In genomic region chr10:61734377-61734776, GRCm38 (mm10) we compare ENCODE assay signal across 9 mouse cellular contexts. TPM values are rescaled to one million over a fixed set of nuclear protein-coding genes. Genes with fewer than 3 reads are reported as not detected.
DNase-seq lines count a peak whose midpoint lies in the region; ATAC-seq and TF ChIP-seq lines count a peak whose summit lies in the region.
"Had no signal": no experiment of that assay in that cellular context is flagged by ENCODE, and none has a peak within 500 bp of the region (broad histone marks: within the 10 kb centered on the region; RNA-seq: fewer than 3 reads in every experiment).

No protein-coding gene starts in this region.

- no peak overlapping the region for H3K9ac ChIP-seq in intestine, embryonic 15.5 days
- no peak overlapping the region for H3K9ac ChIP-seq in neural tube, embryonic 11.5 days (ENCODE audit: low read length)
- H3K9ac ChIP-seq: lung, embryonic 15.5 days had no signal

- no peak overlapping the region for H3K4me2 ChIP-seq in intestine, embryonic 15.5 days (replicated peaks)
- no peak overlapping the region for H3K4me2 ChIP-seq in neural tube, embryonic 11.5 days (ENCODE audit: low read depth)
- H3K4me2 ChIP-seq: lung, embryonic 15.5 days had no signal

- peak; percentile 66; the same call in 1 of the 2 replicates for ATAC-seq in frontal cortex, adult (ENCODE audit: low TSS enrichment)
- no peak for ATAC-seq in Patski
- ATAC-seq in intestine, embryonic 15.5 days, result peak; percentile 41
- ATAC-seq in neural tube, embryonic 11.5 days (ENCODE audit: insufficient read depth, low FRiP score, low TSS enrichment), result no peak

- in situ Hi-C loops in Patski (cut with MboI; ENCODE audit: low pct_unique_long_range_greater_than_20kb), result loop anchor here (5.0 kb wide), 1 partner anchor 127 kb away; no protein-coding TSS in a partner anchor

- H3K36me3 ChIP-seq in intestine, embryonic 15.5 days, result peaks cover 14% of the 10 kb centered on the region; the same call in 1 of the 2 replicates
- peaks cover 4% of the 10 kb centered on the region; the same call in 1 of the 2 replicates for H3K36me3 ChIP-seq in neural tube, embryonic 11.5 days (ENCODE audit: control insufficient read depth, insufficient read depth, low read length)

- DNase-seq in frontal cortex, postnatal 10 days (ENCODE audit: low spot score in 2 of 2), result no peak
- peak; percentile 63 for DNase-seq in 3T3-L1 (ENCODE audit: low read depth, low spot score)
- no peak for DNase-seq in Patski (ENCODE audit: low read depth, low spot score)
- DNase-seq in neural tube, embryonic 11.5 days (ENCODE audit: low spot score), result peak; percentile 51
- DNase-seq in layer of hippocampus, postnatal 10 days (ENCODE audit: low spot score in 2 of 2), result no peak
- no peak for DNase-seq in layer of hippocampus, adult 11-12 months (ENCODE audit: low spot score)

- 38% methylated on average over 3 of the region's 3 CpGs for WGBS in intestine, embryonic 15.5 days
- WGBS in neural tube, embryonic 11.5 days, result 52% methylated on average over 3 of the region's 3 CpGs

- no peaks in the 10 kb centered on the region for H3K4me1 ChIP-seq in intestine, embryonic 15.5 days (replicated peaks)
- H3K4me1 ChIP-seq in neural tube, embryonic 11.5 days (ENCODE audit: control insufficient read depth, insufficient read depth, low read length), result no peaks in the 10 kb centered on the region
- H3K4me1 ChIP-seq: lung, embryonic 15.5 days had no signal

- H3K9me3 ChIP-seq in intestine, embryonic 15.5 days, result no peaks in the 10 kb centered on the region
- H3K9me3 ChIP-seq in neural tube, embryonic 11.5 days (ENCODE audit: control insufficient read depth, low read length), result no peaks in the 10 kb centered on the region
- H3K9me3 ChIP-seq: lung, embryonic 15.5 days had no signal

- H3K27me3 ChIP-seq in Patski, result no peaks in the 10 kb centered on the region
- no peaks in the 10 kb centered on the region for H3K27me3 ChIP-seq in intestine, embryonic 15.5 days (replicated peaks)
- H3K27me3 ChIP-seq in neural tube, embryonic 11.5 days (ENCODE audit: control insufficient read depth, insufficient read depth, low read length), result no peaks in the 10 kb centered on the region
- H3K27me3 ChIP-seq: lung, embryonic 15.5 days had no signal

- H3K4me3 ChIP-seq in intestine, embryonic 15.5 days (replicated peaks), result no peak overlapping the region
- no peak overlapping the region for H3K4me3 ChIP-seq in neural tube, embryonic 11.5 days (ENCODE audit: low read depth, low read length)
- H3K4me3 ChIP-seq: lung, embryonic 15.5 days had no signal

- TF ChIP-seq CTCF in Patski (IDR thresholded peaks at IDR 0.05), result peak; percentile 87

- POLR2A ChIA-PET in Patski (lab: Charles Lee), result no interaction called here

- CTCF ChIA-PET in Patski (lab: Charles Lee), result interaction anchor here (0.7 to 1.7 kb wide), 6 partner anchors 9 to 37 kb away, joined by 3 to 6 read pairs (median 3); no protein-coding TSS in a partner anchor

- H3K27ac ChIP-seq in intestine, embryonic 15.5 days, result no peak overlapping the region
- no peak overlapping the region for H3K27ac ChIP-seq in neural tube, embryonic 11.5 days (ENCODE audit: low read depth, low read length)
- H3K27ac ChIP-seq: lung, embryonic 15.5 days had no signal

RNA-seq across cellular contexts. Expression of gene Aifm2, which starts 19.3 kb away (rescaled TPM):
- 43.0 TPM for polyA plus RNA-seq in Patski (2021)
- polyA plus RNA-seq in intestine, embryonic 15.5 days (2015; fragmentation: Nextera tagmentation; extraction: Ambion mirVana), result 17.3 and 19.2 TPM in 2 replicates
- 11.8 and 12.8 TPM in 2 replicates for polyA plus RNA-seq in neural tube, embryonic 11.5 days (2014; fragmentation: Nextera tagmentation; extraction: Ambion mirVana)
- 1 to 10 TPM; 6.6 to 8.8 TPM for total RNA-seq in layer of hippocampus, postnatal 10 days (2021)

RNA-seq across cellular contexts. Expression of gene Tysnd1, which starts 39.1 kb away (rescaled TPM):
- 30.6 TPM for polyA plus RNA-seq in Patski (2021)
- polyA plus RNA-seq in intestine, embryonic 15.5 days (2015; fragmentation: Nextera tagmentation; extraction: Ambion mirVana), result 35.4 and 38.0 TPM in 2 replicates
- polyA plus RNA-seq in neural tube, embryonic 11.5 days (2014; fragmentation: Nextera tagmentation; extraction: Ambion mirVana), result 35.5 and 35.7 TPM in 2 replicates
- 10 to 100 TPM; 30.8 to 34.4 TPM for total RNA-seq in layer of hippocampus, postnatal 10 days (2021)

RNA-seq across cellular contexts. Expression of gene H2afy2, which starts 49.6 kb away (rescaled TPM):
- 33.1 TPM for polyA plus RNA-seq in Patski (2021)
- 90.4 and 108 TPM in 2 replicates for polyA plus RNA-seq in intestine, embryonic 15.5 days (2015; fragmentation: Nextera tagmentation; extraction: Ambion mirVana)
- 246 and 247 TPM in 2 replicates for polyA plus RNA-seq in neural tube, embryonic 11.5 days (2014; fragmentation: Nextera tagmentation; extraction: Ambion mirVana)
- total RNA-seq in layer of hippocampus, postnatal 10 days (2021), result 10 to 100 TPM; 36.8 to 37.1 TPM

RNA-seq across cellular contexts. Expression of gene Sar1a, which starts 54.3 kb away (rescaled TPM):
- polyA plus RNA-seq in Patski (2021), result 146 TPM
- polyA plus RNA-seq in intestine, embryonic 15.5 days (2015; fragmentation: Nextera tagmentation; extraction: Ambion mirVana), result 184 and 192 TPM in 2 replicates
- polyA plus RNA-seq in neural tube, embryonic 11.5 days (2014; fragmentation: Nextera tagmentation; extraction: Ambion mirVana), result 252 and 255 TPM in 2 replicates
- 100 to 1,000 TPM; 127 TPM for total RNA-seq in layer of hippocampus, postnatal 10 days (2021)

Comparison
In these comparisons a context has a peak if more than half of its experiments do, and no peak if none do; other contexts are left out.
1. ATAC-seq: peak in frontal cortex, adult (single experiment) and intestine, embryonic 15.5 days (single experiment); none in Patski (single experiment) and neural tube, embryonic 11.5 days (single experiment).
2. DNase-seq: peak in 3T3-L1 (single experiment) and neural tube, embryonic 11.5 days (single experiment); none in frontal cortex, postnatal 10 days (0 of 2), Patski (single experiment), layer of hippocampus, postnatal 10 days (0 of 2) and layer of hippocampus, adult 11-12 months (single experiment).